Mouse (Mus musculus) bone marrow macrophage, adult 2 months (primary cell): ENCODE measurements around the gene Akr7a5.

Experiments used
- CTCF ChIP-seq: IDR thresholded peaks from 2 replicates; pipeline ENCODE4 v1.5.1; 2012; ENCODE audit warnings: low read depth, mild to moderate bottlenecking, low read length, moderate library complexity
- POLR2A ChIP-seq: IDR thresholded peaks from 2 replicates; pipeline ENCODE4 v1.6.1; 2012; ENCODE audit warnings: mild to moderate bottlenecking, low read depth, low read length, borderline replicate concordance

DNA sequence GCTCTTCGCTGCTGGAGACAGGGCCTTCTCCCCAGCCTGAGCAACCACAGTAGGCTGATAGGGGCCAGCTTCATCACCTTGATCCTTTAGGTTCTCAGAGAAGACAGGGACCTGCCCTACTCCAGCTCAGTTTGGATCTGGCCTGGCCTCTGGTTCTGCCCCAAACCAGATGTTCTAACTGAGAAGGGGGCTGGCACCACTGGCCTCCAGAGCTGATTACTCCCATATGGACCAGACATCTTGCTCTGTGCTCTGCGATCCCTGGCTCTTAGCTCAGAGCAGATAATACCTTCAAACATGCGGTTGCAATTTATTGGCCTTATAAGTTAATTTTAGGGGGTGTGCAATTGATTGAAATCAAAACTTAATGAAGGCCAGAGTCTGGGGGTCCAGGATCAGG lies 43.2 kb upstream of the Akr7a5 start:
- TF ChIP-seq POLR2A (no peak), CTCF (no peak)
